Mouse (Mus musculus) central nervous system, embryonic 11.5 days (tissue): Measurements from ENCODE around the gene Gm9903. TPM values are rescaled to one million over a fixed set of nuclear protein-coding genes. Genes with fewer than 3 reads are reported as not detected.

Source experiments
- polyA plus RNA-seq: library from polyadenylated mRNA; depleted of rRNA; stranded (reverse); fragments of >200 nt; gene quantifications from 2 replicates; pipeline ENCODE4 v1.2.3, GENCODE M21; 2012; rRNA removed

Gm9903 gene
- 0.42 and 0.73 TPM in 2 replicates for polyA plus RNA-seq

GRCm38 (mm10) chr5:33629301-33629987 lies at the start of gene Gm9903, which contains the start of gene Fam53a:
Gene Gm9903 (plus strand): TSS chr5:33629925.
Gene Fam53a (minus strand): TSS chr5:33629635.

DNA sequence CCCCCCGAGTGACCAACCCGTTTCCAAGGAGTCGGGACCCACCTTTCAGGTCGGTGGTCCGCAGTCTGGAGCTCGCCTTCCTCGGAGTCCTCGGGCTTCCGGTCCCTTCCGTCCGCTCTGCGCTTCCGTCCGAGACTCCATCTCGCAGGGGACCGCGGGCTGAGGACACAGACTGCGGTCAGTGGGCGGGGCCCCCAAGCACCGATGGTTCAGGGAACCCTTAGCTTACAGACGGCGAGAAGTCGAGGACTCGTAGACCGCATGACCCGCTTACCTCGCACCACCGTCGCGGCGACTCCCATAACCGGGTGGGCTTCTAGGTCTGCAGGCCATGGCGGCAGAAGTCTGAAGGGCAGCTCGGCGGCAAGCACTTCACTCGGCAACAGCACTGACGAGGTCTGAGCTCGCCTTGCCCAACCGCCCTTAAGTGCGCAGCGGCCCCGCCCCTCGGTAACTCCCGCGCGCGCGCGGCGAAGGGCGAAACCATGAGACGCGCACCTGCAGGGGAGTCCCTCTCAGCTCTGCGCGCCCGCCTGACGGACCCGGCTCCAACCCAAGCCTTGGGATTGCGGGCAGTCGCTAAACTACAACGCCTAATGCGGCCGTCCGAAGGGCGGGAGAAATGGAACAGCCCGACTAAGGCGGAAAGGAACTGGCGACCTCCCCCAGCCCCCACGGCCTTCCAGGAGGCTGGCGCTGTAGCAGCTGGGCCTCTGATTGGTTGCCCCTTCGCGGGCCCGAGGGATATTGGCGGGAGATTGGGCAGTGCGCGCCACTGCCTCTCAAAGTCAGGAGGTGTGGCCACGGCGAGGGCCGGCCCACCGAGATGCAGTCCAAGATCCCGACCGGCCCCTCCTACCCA lies 22.4 kb downstream of the Gm9903 start, which contains the start of gene Slbp:
Gene Slbp (minus strand): TSS at position 654 of the 862 bp plus-strand sequence.

DNA sequence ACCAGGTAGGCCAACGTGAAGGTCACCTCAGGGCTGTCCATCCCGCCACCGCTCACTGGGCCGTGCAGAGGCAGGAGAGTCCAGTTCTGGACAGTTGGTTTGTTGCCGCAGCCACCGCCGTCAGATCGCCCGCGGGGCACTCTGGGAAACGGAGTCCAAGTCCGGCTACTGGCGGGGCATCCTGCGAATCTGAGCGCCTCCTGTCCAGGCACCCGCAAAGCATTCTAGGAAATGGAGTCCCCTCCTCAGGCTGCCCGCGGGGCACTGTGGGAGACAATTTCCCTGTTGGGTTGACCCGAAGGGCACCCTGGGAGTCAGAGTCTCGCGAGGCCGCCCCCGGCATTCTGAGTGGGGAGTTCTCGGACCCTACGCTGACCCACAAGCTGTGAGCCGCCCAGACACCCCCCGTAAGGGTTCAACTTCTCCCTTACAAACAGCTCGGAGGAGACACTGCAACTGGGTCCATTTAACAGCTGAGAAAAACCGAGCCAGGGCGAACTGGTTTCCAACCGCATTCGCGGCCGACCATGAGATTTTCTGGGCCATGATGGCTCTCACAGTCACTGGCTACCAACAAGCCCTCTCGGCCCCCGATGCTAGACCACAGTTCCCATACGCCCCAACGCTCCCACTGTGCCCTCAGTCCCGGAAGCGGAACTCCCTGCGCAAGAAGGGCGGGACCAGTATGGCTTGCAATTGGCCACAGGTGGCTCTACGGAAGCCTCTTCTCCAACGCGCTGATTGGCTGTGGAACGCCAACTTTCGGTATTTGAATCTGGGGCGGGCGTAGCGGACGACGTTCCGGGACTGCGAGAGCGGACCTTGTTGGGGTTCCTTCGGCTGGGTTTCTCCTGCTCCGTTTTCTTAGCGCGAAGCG lies 28.3 kb downstream of the Gm9903 start, which contains the start of the genes Tacc3 and Tmem129:
Gene Tacc3 (plus strand): TSS at position 342 of the 877 bp plus-strand sequence.
Gene Tmem129 (minus strand): TSS at position 630 of the 877 bp plus-strand sequence.

Other genes with a start within 250 kb of the Gm9903 start
- 1.00 and 1.8 TPM in 2 replicates for gene Nkx1-1, start 195.9 kb upstream of the Gm9903 start, polyA plus RNA-seq
- gene Fam53a, start 290 bp upstream of the Gm9903 start, polyA plus RNA-seq = 26.4 and 27.2 TPM in 2 replicates
- 155 and 243 TPM in 2 replicates for gene Slbp, start 22.6 kb downstream of the Gm9903 start, polyA plus RNA-seq
- 139 and 232 TPM in 2 replicates for gene Tacc3, start 28.2 kb downstream of the Gm9903 start, polyA plus RNA-seq
- gene Tmem129, start 28.5 kb downstream of the Gm9903 start, polyA plus RNA-seq = 22.7 and 33.1 TPM in 2 replicates
- 117 and 191 TPM in 2 replicates for gene Fgfr3, start 91.7 kb downstream of the Gm9903 start, polyA plus RNA-seq
- 30.2 and 39.8 TPM in 2 replicates for gene Letm1, start 152.9 kb downstream of the Gm9903 start, polyA plus RNA-seq
- gene Nsd2, start 190.8 kb downstream of the Gm9903 start, polyA plus RNA-seq = 128 and 177 TPM in 2 replicates